Mouse (Mus musculus): Measurements from ENCODE around the gene Lrp11. TPM values are rescaled to one million over a fixed set of nuclear protein-coding genes. Genes with fewer than 3 reads are reported as not detected.

The Lrp11 gene
- total and polyA plus RNA-seq, 2 experiments from 2014 or later: 51.7 to 139 TPM

DNA sequence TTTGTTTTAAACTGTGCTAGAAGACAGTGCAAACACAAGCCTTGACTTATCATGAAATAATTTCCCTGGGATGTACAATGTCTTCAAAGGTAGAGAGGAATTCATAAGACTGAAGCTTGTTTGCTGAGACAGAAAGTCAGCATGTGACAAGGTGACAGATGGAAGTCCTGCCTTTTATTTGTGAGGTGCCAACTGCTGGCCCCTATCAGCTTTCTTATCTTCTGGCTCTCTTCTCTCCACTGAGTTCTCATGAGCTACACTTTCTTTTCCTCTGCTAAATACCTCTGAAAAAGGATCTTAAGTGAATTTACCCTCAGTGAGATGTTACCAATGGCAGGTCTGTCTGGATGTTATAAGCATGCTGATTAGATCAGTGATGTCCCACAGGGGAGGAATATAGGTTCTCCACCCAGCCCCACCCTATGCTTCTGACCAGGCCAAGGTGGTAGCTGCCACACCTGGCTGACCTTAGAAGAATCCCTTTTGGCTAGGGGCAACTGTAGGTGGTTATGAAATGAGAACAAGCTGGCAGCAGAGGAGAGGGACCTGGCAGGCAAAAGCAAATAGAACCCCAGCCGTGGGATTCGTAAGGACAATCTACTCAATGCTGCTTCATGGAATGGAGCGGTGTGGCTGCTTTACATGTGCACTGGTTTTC, 34.4 kb downstream of the Lrp11 start:
- H3K36me3 ChIP-seq (ENCODE audit: insufficient read depth, low read length): peaks cover 11% of the 10 kb centered on the region
- no peak overlapping the region for H3K4me3 ChIP-seq (ENCODE audit: low read depth, low read length)
- H3K27me3 ChIP-seq (ENCODE audit: insufficient read depth, low read length): no peaks in the 10 kb centered on the region
- no peak overlapping the region for H3K27ac ChIP-seq (ENCODE audit: low read depth, low read length)
- ATAC-seq (ENCODE audit: low FRiP score) (no peak), DNase-seq (ENCODE audit: low spot score) (no peak)
- H3K4me1 ChIP-seq (ENCODE audit: insufficient read depth, low read length): no peaks in the 10 kb centered on the region
- whole genome bisulfite sequencing: 96% methylated on average over 3 of the region's 3 CpGs
- no peak overlapping the region for H3K9ac ChIP-seq (replicated peaks; ENCODE audit: low read length, poor library complexity, severe bottlenecking)
- no peak overlapping the region for H3K4me2 ChIP-seq (ENCODE audit: low read depth, low read length, poor library complexity, severe bottlenecking)
- TF ChIP-seq CTCF (IDR thresholded peaks at IDR 0.05): no peak
- no peaks in the 10 kb centered on the region for H3K9me3 ChIP-seq (ENCODE audit: low read length)

DNA sequence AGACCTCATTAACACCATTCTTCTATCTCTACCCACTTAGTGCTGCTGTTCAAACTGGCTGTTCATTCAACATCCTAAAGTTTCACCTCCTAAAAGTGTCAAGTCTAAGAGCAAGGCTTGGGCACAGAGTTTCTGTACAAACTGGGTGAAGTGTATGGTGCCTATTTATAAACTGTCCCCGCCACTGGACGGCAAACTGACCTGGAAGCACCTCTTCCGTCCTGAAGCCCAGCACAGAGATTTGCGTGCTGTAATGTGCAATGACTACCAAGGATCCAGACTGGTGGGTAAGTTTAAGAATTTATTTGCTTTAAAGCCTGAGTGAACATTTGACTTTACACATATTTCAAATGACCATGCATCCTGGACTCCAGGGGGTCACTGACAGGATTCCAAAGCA, 39.5 kb downstream of the Lrp11 start:
- H3K4me3 ChIP-seq (ENCODE audit: low read depth, low read length): no peak overlapping the region
- H3K36me3 ChIP-seq (ENCODE audit: insufficient read depth, low read length): peaks cover 29% of the 10 kb centered on the region
- H3K27me3 ChIP-seq (ENCODE audit: insufficient read depth, low read length): no peaks in the 10 kb centered on the region
- no peak overlapping the region for H3K27ac ChIP-seq (ENCODE audit: low read depth, low read length)
- H3K4me1 ChIP-seq (ENCODE audit: insufficient read depth, low read length): no peaks in the 10 kb centered on the region
- H3K4me2 ChIP-seq (ENCODE audit: low read depth, low read length, poor library complexity, severe bottlenecking): no peak overlapping the region
- no peak for TF ChIP-seq CTCF (IDR thresholded peaks at IDR 0.05)
- 88% methylated on average over 4 of the region's 4 CpGs for WGBS
- DNase-seq (ENCODE audit: low spot score) (no peak), ATAC-seq (ENCODE audit: low FRiP score) (no peak)
- no peaks in the 10 kb centered on the region for H3K9me3 ChIP-seq (ENCODE audit: low read length)
- H3K9ac ChIP-seq (replicated peaks; ENCODE audit: low read length, poor library complexity, severe bottlenecking): no peak overlapping the region

DNA sequence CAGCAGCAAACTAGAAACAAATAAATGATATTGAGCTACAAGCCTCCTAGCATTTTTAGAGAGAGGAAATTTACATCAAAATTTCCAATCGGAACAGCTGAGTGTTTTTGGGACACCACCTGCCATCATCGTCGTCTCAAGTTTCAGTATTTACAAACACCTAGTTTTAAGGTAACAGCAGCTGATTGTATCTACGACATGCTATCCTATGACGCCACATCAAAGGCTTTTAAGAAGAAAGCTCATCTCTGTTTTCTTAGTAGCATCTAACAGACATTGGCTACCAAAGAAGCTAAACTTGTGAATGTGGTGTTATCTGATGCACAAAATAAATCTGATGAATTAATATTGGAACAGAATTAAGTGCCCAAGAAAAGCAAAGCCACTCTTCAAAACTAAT, 40.7 kb downstream of the Lrp11 start:
- no peaks in the 10 kb centered on the region for H3K4me1 ChIP-seq (ENCODE audit: insufficient read depth, low read length)
- WGBS: 92% methylated on average over 5 of the region's 5 CpGs
- TF ChIP-seq CTCF (IDR thresholded peaks at IDR 0.05): no peak
- H3K27ac ChIP-seq (ENCODE audit: low read depth, low read length): no peak overlapping the region
- no peaks in the 10 kb centered on the region for H3K9me3 ChIP-seq (ENCODE audit: low read length)
- peaks cover 28% of the 10 kb centered on the region for H3K36me3 ChIP-seq (ENCODE audit: insufficient read depth, low read length)
- H3K4me3 ChIP-seq (ENCODE audit: low read depth, low read length): no peak overlapping the region
- no peak overlapping the region for H3K9ac ChIP-seq (replicated peaks; ENCODE audit: low read length, poor library complexity, severe bottlenecking)
- no peak for DNase-seq (ENCODE audit: low spot score)
- H3K27me3 ChIP-seq (ENCODE audit: insufficient read depth, low read length): no peaks in the 10 kb centered on the region
- no peak for ATAC-seq (ENCODE audit: low FRiP score)
- H3K4me2 ChIP-seq (ENCODE audit: low read depth, low read length, poor library complexity, severe bottlenecking): no peak overlapping the region

DNA sequence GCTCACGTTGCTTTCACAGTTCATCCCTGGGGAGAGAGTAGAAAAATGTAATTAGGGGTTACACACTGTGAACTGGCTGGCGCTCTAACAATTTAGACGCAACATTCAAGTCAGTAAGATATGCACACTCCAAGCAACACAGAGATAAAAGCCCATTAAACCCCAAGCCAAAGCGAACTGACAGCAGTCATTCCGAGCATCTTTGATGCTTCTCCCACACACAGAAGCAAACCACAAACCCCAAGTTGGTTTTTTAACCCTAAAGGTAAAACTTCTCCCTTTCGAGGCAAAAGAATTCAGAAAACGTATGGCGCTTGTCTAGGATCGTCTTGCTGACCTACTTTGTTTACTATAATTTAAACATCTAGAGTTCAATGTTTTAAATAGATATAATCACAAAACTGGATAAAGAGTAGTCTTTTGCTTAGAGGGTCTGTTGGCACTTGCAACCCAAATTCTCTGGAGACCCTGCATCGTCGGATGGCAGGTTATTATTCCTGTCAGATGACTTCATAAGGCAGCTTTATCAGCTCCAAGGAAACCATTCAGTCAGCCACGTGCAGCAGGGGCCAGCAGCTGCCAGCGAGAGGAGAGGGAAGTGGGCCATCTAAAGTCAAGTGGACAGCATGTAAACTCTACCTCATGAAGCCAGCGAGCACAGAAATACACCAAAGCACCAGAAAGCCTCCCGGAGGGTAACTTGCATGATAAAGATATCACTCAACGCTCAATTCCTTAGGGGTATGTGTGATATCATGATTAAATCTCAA, 41.5 kb downstream of the Lrp11 start:
- Histone ChIP-seq H3K9ac (replicated peaks; ENCODE audit: low read length, poor library complexity, severe bottlenecking) (no peak overlapping the region), H3K36me3 (ENCODE audit: insufficient read depth, low read length) (peaks cover 28% of the 10 kb centered on the region), H3K9me3 (ENCODE audit: low read length) (no peaks in the 10 kb centered on the region), H3K27me3 (ENCODE audit: insufficient read depth, low read length) (no peaks in the 10 kb centered on the region), H3K4me2 (ENCODE audit: low read depth, low read length, poor library complexity, severe bottlenecking) (no peak overlapping the region), H3K4me1 (ENCODE audit: insufficient read depth, low read length) (no peaks in the 10 kb centered on the region), H3K27ac (ENCODE audit: low read depth, low read length) (no peak overlapping the region), H3K4me3 (ENCODE audit: low read depth, low read length) (no peak overlapping the region)
- DNase-seq (ENCODE audit: low spot score): no peak
- no peak for TF ChIP-seq CTCF (IDR thresholded peaks at IDR 0.05)
- no peak for ATAC-seq (ENCODE audit: low FRiP score)
- 74% methylated on average over 16 of the region's 16 CpGs for WGBS

DNA sequence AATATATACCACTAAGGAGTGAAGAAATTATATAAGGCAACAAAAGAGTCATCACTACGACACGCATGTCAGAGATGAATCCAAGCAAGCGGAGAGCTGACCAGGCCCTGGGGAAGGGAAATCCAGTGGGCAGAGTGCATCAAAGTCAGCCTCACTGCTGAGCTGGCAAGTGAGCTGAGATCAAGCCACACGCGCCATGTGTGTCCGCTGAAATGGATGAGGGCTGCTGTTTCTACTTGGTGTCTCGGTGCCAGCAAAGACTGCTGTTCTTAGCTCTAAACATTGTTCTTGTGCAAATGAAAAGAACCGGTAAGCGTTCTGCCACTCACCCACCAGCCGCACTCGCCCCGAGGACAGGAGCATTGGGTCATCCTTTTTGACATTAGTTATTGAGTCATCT, 50.8 kb downstream of the Lrp11 start:
- H3K4me3 ChIP-seq (ENCODE audit: low read depth, low read length): no peak overlapping the region
- TF ChIP-seq CTCF (IDR thresholded peaks at IDR 0.05): no peak
- DNase-seq (ENCODE audit: low spot score): no peak
- no peak overlapping the region for H3K27ac ChIP-seq (ENCODE audit: low read depth, low read length)
- no peak for ATAC-seq (ENCODE audit: low FRiP score)
- peaks cover 36% of the 10 kb centered on the region for H3K36me3 ChIP-seq (ENCODE audit: insufficient read depth, low read length)
- WGBS: 94% methylated on average over 12 of the region's 12 CpGs
- H3K27me3 ChIP-seq (ENCODE audit: insufficient read depth, low read length): no peaks in the 10 kb centered on the region
- H3K9me3 ChIP-seq (ENCODE audit: low read length): no peaks in the 10 kb centered on the region
- H3K4me1 ChIP-seq (ENCODE audit: insufficient read depth, low read length): no peaks in the 10 kb centered on the region
- no peak overlapping the region for H3K9ac ChIP-seq (replicated peaks; ENCODE audit: low read length, poor library complexity, severe bottlenecking)
- no peak overlapping the region for H3K4me2 ChIP-seq (ENCODE audit: low read depth, low read length, poor library complexity, severe bottlenecking)

DNA sequence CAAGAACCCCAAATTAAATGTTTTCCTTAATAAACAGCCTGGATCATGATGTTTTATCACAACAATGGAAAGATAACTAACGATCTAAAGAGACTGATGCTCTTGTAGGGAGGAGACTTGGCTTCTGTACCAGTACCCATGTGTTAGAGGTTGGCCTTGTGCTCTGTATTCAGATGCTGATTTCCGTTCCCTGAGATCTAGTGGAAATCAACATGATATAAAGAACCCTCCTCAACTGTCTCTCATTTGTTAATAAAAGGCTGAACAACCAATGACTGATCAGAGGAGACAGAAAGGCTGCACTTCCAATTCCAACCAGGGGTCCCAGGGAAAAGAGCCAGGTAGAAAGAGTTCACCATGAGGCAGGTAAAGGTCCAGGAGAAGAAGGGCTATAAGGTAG, 56.3 kb downstream of the Lrp11 start:
- WGBS: 92% methylated on average over 2 of the region's 2 CpGs
- ATAC-seq (ENCODE audit: low FRiP score) (no peak), DNase-seq (ENCODE audit: low spot score) (no peak)
- no peak overlapping the region for H3K4me3 ChIP-seq (ENCODE audit: low read depth, low read length)
- H3K9ac ChIP-seq (replicated peaks; ENCODE audit: low read length, poor library complexity, severe bottlenecking): no peak overlapping the region
- H3K27me3 ChIP-seq (ENCODE audit: insufficient read depth, low read length): no peaks in the 10 kb centered on the region
- no peak overlapping the region for H3K4me2 ChIP-seq (ENCODE audit: low read depth, low read length, poor library complexity, severe bottlenecking)
- H3K27ac ChIP-seq (ENCODE audit: low read depth, low read length): no peak overlapping the region
- no peaks in the 10 kb centered on the region for H3K9me3 ChIP-seq (ENCODE audit: low read length)
- no peak for TF ChIP-seq CTCF (IDR thresholded peaks at IDR 0.05)
- peaks cover 29% of the 10 kb centered on the region; the same call in 1 of the 2 replicates for H3K36me3 ChIP-seq (ENCODE audit: insufficient read depth, low read length)
- H3K4me1 ChIP-seq (ENCODE audit: insufficient read depth, low read length): no peaks in the 10 kb centered on the region
